Mouse (Mus musculus) myocyte (in vitro differentiated cells): ENCODE data around the gene 1700023F06Rik.

Experiments
- E2F4 ChIP-seq: IDR thresholded peaks from one replicate; pipeline ENCODE4 v1.6.1; 2011; ENCODE audit warnings: mild to moderate bottlenecking, control low read depth, moderate library complexity; ENCODE audit not compliant: insufficient read depth
- MAX ChIP-seq: IDR thresholded peaks from one replicate; pipeline ENCODE4 v1.6.1; 2011; ENCODE audit warnings: low read depth, mild to moderate bottlenecking, control low read depth
- MYOD1 ChIP-seq, 3 experiments: IDR thresholded peaks; one replicate each; pipeline ENCODE4 v1.6.1; 2011; ENCODE audit warnings: control low read depth in 2 of 3, low read depth in 2 of 3, mild to moderate bottlenecking in 2 of 3, moderate library complexity in 1 of 3; ENCODE audit not compliant: insufficient read length in 2 of 3, control insufficient read depth in 1 of 3
- POLR2A ChIP-seq: IDR thresholded peaks from one replicate; pipeline ENCODE4 v1.6.1; 2011; ENCODE audit warnings: low read depth, mild to moderate bottlenecking, control low read depth, moderate library complexity; ENCODE audit not compliant: insufficient read length
- TCF12 ChIP-seq: IDR thresholded peaks from one replicate; pipeline ENCODE4 v1.6.1; 2011; ENCODE audit warnings: mild to moderate bottlenecking, control low read depth; ENCODE audit not compliant: poor library complexity, insufficient read depth, severe bottlenecking
- USF1 ChIP-seq: IDR thresholded peaks from one replicate; pipeline ENCODE4 v1.6.1; 2011; ENCODE audit warnings: low read depth, mild to moderate bottlenecking, control low read depth, moderate library complexity

- TF ChIP-seq MAX, result no peak
- no peak for TF ChIP-seq POLR2A
- no peak for TF ChIP-seq TCF12
- no peak for TF ChIP-seq E2F4
- TF ChIP-seq MYOD1 (IDR thresholded peaks at IDR 0.05; ENCODE audit: control insufficient read depth in 1 of 3, insufficient read length in 2 of 3, low read depth in 2 of 3), result no peak
- TF ChIP-seq USF1, result no peak
Observed at GRCm38 (mm10) chr11:103223951-103224456, 15.6 kb upstream of the 1700023F06Rik start.
